Mouse (Mus musculus) cerebellum, adult 2 months (tissue): ENCODE data around the gene F830045P16Rik. TPM values are rescaled to one million over a fixed set of nuclear protein-coding genes. Genes with fewer than 3 reads are reported as not detected.

ENCODE experiments used
- DNase-seq, 2 experiments: peaks; one replicate each; pipeline ENCODE4 v3.0.0; 2021
- H3K27ac ChIP-seq: fragments of 200-500 bp; 2 replicates; pipeline ENCODE4 v1.5.1; 2012; ENCODE audit warnings: low read length, control low read depth, inconsistent platforms; ENCODE audit not compliant: insufficient read depth
- H3K27me3 ChIP-seq: fragments of 200-500 bp; 2 replicates; pipeline ENCODE4 v1.6.1; 2012; ENCODE audit warnings: inconsistent platforms, mild to moderate bottlenecking, low read length, moderate library complexity; ENCODE audit not compliant: control insufficient read depth, insufficient read depth
- H3K4me1 ChIP-seq: fragments of 200-500 bp; 2 replicates; pipeline ENCODE4 v1.6.1; 2011; ENCODE audit warnings: low read length; ENCODE audit not compliant: control insufficient read depth, insufficient read depth
- H3K4me3 ChIP-seq: fragments of 200-500 bp; replicated peaks from 2 replicates; pipeline ENCODE3; 2011; ENCODE audit warnings: mild to moderate bottlenecking, low read depth, low read length, control low read depth; ENCODE audit not compliant: insufficient read depth
- CTCF ChIP-seq: fragments of 200-500 bp; IDR thresholded peaks from 2 replicates; pipeline ENCODE4 v1.5.1; 2011; ENCODE audit warnings: low read depth, mild to moderate bottlenecking, control low read depth, low read length, moderate library complexity, borderline replicate concordance; ENCODE audit not compliant: insufficient read depth
- POLR2A ChIP-seq: fragments of 200-500 bp; IDR thresholded peaks from 2 replicates; pipeline ENCODE4 v1.6.1; 2011; ENCODE audit warnings: low read length, control low read depth, borderline replicate concordance; ENCODE audit not compliant: insufficient read depth
- WGBS: fragments of 180-500 bp; shearing (Covaris S2); methylation state at CpG from one replicate; pipeline ENCODE4 v1.1.7; 2018; 5-methylcytosine and 5-hydroxymethylcytosine counted together
- polyA plus RNA-seq: library from polyadenylated mRNA; depleted of rRNA; stranded (reverse); fragments of >200 nt; gene quantifications from 2 replicates; pipeline ENCODE4 v1.2.3, GENCODE M21; 2012; rRNA removed

Gene F830045P16Rik
- polyA plus RNA-seq, 1 experiment = 0.15 TPM

- H3K4me3 ChIP-seq = no peak overlapping the region
- WGBS = 15% methylated on average over 18 of the region's 18 CpGs
- H3K27ac ChIP-seq = no peak overlapping the region
These were observed 127.9 kb downstream of the F830045P16Rik start for GRCm38 (mm10) chr2:129408476-129408875.

More at GRCm38 (mm10) chr2:129408476-129408875, 127.9 kb downstream of the F830045P16Rik start:
- peaks cover 2% of the 10 kb centered on the region; the same call in 1 of the 2 replicates for H3K4me1 ChIP-seq
- peak; percentile 56 to 61 for DNase-seq
- no peaks in the 10 kb centered on the region for H3K27me3 ChIP-seq
- TF ChIP-seq CTCF (peak; percentile 71), POLR2A (no peak)

Other genes starting within 250 kb of the F830045P16Rik start
- 0.18 and 0.30 TPM in 2 replicates for gene Ckap2l, start 239.4 kb downstream of the F830045P16Rik start, polyA plus RNA-seq
- gene Il1a, start 226.6 kb downstream of the F830045P16Rik start, polyA plus RNA-seq = 0.16 and 0.30 TPM in 2 replicates
- 0.08 and 0.15 TPM in 2 replicates for gene Il1b, start 165.5 kb downstream of the F830045P16Rik start, polyA plus RNA-seq
- gene Sirpa, start 56.2 kb upstream of the F830045P16Rik start, polyA plus RNA-seq = 235 and 254 TPM in 2 replicates
- gene Pdyn, start 163.2 kb upstream of the F830045P16Rik start, polyA plus RNA-seq = 1.7 and 2.9 TPM in 2 replicates